Comparison of ENCODE assay signal across 10 mouse cellular contexts in the genomic region with DNA sequence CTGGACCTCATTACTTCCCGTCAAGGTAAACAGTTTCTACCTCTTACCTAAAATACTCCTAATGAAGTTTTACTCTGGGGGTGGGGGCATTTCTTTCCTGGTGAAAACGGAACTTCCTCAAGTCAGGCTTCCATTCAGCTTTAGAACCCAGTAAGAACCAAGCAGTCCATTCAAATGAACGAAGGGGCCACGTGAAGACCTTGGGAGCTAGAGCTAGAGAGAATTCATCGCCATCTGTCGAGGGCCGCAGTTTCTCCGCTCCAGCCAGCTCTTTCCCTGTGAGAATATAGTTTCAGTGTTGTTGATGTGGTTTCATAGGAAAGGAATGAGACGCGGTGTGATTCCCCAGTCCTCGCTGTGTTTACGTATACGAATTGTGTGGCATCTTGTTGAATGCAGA. TPM values are rescaled to one million over a fixed set of nuclear protein-coding genes. Genes with fewer than 3 reads are reported as not detected.
DNase-seq lines count a peak whose midpoint lies in the region; ATAC-seq lines count a peak whose summit lies in the region.
"Had no signal": no experiment of that assay in that cellular context is flagged by ENCODE, and none has a peak within 500 bp of the region (broad histone marks: within the 10 kb centered on the region; RNA-seq: fewer than 3 reads in every experiment).

No protein-coding gene starts in this region.

- intact Hi-C loops in heart, postnatal 36 days (cut with DNase I), result no loop called here

- H3K4me1 ChIP-seq in heart, embryonic 14.5 days (ENCODE audit: control insufficient read depth in 2 of 2, insufficient read depth in 2 of 2, low read length in 2 of 2), result peaks cover 0 to 7% of the 10 kb centered on the region in 2 experiments; a peak in 2 of 4 replicates
- peaks cover 7% of the 10 kb centered on the region for H3K4me1 ChIP-seq in embryonic facial prominence, embryonic 10.5 days
- H3K4me1 ChIP-seq in hindbrain, embryonic 15.5 days (replicated peaks), result peaks cover 5% of the 10 kb centered on the region; the same call in 1 of the 2 replicates
- peaks cover 8% of the 10 kb centered on the region; the same call in 1 of the 2 replicates for H3K4me1 ChIP-seq in midbrain, embryonic 13.5 days (replicated peaks)

- H3K9ac ChIP-seq in heart, embryonic 14.5 days (ENCODE audit: low read length), result peak overlapping the region; percentile 27
- H3K9ac ChIP-seq in hindbrain, embryonic 15.5 days, result no peak overlapping the region
- no peak overlapping the region for H3K9ac ChIP-seq in midbrain, embryonic 13.5 days (replicated peaks)

- H3K4me2 ChIP-seq in heart, embryonic 14.5 days (ENCODE audit: low read length), result peak overlapping the region; percentile 66
- peak overlapping the region; percentile 48 for H3K4me2 ChIP-seq in hindbrain, embryonic 15.5 days
- peak overlapping the region; percentile 41 for H3K4me2 ChIP-seq in midbrain, embryonic 13.5 days (replicated peaks)

- no peak for DNase-seq in heart, postnatal 36 days
- DNase-seq in embryonic facial prominence, embryonic 10.5 days (ENCODE audit: low spot score), result no peak
- DNase-seq in yolk sac, embryonic 10.5 days (ENCODE audit: low spot score), result no peak
- DNase-seq in gastrocnemius, postnatal 25 days, result no peak
- DNase-seq in cerebellum, adult 11-12 months, result no peak

- H3K9me3 ChIP-seq in heart, embryonic 14.5 days (ENCODE audit: control insufficient read depth, low read length), result no peaks in the 10 kb centered on the region
- no peaks in the 10 kb centered on the region for H3K9me3 ChIP-seq in embryonic facial prominence, embryonic 10.5 days
- no peaks in the 10 kb centered on the region for H3K9me3 ChIP-seq in hindbrain, embryonic 15.5 days
- no peaks in the 10 kb centered on the region for H3K9me3 ChIP-seq in midbrain, embryonic 13.5 days

- H3K27ac ChIP-seq in heart, embryonic 14.5 days (replicated peaks in 1 of 2; ENCODE audit: control insufficient read depth in 1 of 2, insufficient read depth in 1 of 2, low read depth in 2 of 2, low read length in 2 of 2), result no peak overlapping the region
- no peak overlapping the region for H3K27ac ChIP-seq in embryonic facial prominence, embryonic 10.5 days (replicated peaks)
- H3K27ac ChIP-seq in hindbrain, embryonic 15.5 days (replicated peaks), result no peak overlapping the region
- no peak overlapping the region for H3K27ac ChIP-seq in midbrain, embryonic 13.5 days

- H3K4me3 ChIP-seq in heart, embryonic 14.5 days (ENCODE audit: control insufficient read depth in 1 of 2, insufficient read depth in 1 of 2, low read depth in 1 of 2, low read length in 2 of 2), result peak overlapping the region; percentile 33 to 43
- peak overlapping the region; percentile 43 for H3K4me3 ChIP-seq in embryonic facial prominence, embryonic 10.5 days
- H3K4me3 ChIP-seq in hindbrain, embryonic 15.5 days, result no peak overlapping the region
- no peak overlapping the region for H3K4me3 ChIP-seq in midbrain, embryonic 13.5 days (replicated peaks)

- ATAC-seq in heart, embryonic 14.5 days (ENCODE audit: insufficient number of reproducible peaks, insufficient read depth, low FRiP score, low read depth), result no peak
- no peak for ATAC-seq in hindbrain, embryonic 15.5 days (ENCODE audit: low FRiP score, low read depth)
- ATAC-seq in midbrain, embryonic 13.5 days, result no peak

- H3K27me3 ChIP-seq in heart, embryonic 14.5 days (ENCODE audit: control insufficient read depth, insufficient read depth, low read length), result no peaks in the 10 kb centered on the region
- peaks cover 21% of the 10 kb centered on the region for H3K27me3 ChIP-seq in embryonic facial prominence, embryonic 10.5 days (replicated peaks; ENCODE audit: low read depth, poor library complexity, severe bottlenecking)
- no peaks in the 10 kb centered on the region for H3K27me3 ChIP-seq in hindbrain, embryonic 15.5 days
- H3K27me3 ChIP-seq in midbrain, embryonic 13.5 days, result peaks cover 5% of the 10 kb centered on the region; the same call in 1 of the 2 replicates

- 41% methylated on average over 13 of the region's 13 CpGs for WGBS in heart, embryonic 14.5 days
- WGBS in embryonic facial prominence, embryonic 10.5 days, result 48% methylated on average over 13 of the region's 13 CpGs
- 50% methylated on average over 13 of the region's 13 CpGs for WGBS in hindbrain, embryonic 15.5 days
- WGBS in midbrain, embryonic 13.5 days, result 51% methylated on average over 13 of the region's 13 CpGs

- H3K36me3 ChIP-seq in heart, embryonic 14.5 days (ENCODE audit: control insufficient read depth, insufficient read depth, low read length), result no peaks in the 10 kb centered on the region
- no peaks in the 10 kb centered on the region for H3K36me3 ChIP-seq in embryonic facial prominence, embryonic 10.5 days (replicated peaks)
- H3K36me3 ChIP-seq in hindbrain, embryonic 15.5 days, result no peaks in the 10 kb centered on the region
- no peaks in the 10 kb centered on the region for H3K36me3 ChIP-seq in midbrain, embryonic 13.5 days

RNA-seq across cellular contexts. Expression of a gene that starts 12.0 kb away (rescaled TPM):
- polyA plus RNA-seq in heart, embryonic 14.5 days (2014; fragmentation: Nextera tagmentation; extraction: Ambion mirVana), result 0.26 and 0.30 TPM in 2 replicates
- under 1 TPM; 0.14 to 0.17 TPM for total RNA-seq in heart, postnatal 36 days (2021)
- 0.12 and 0.13 TPM in 2 replicates for polyA plus RNA-seq in embryonic facial prominence, embryonic 10.5 days (2016; fragmentation: Nextera tagmentation; extraction: Ambion mirVana)
- 0.13 and 0.16 TPM in 2 replicates for polyA plus RNA-seq in hindbrain, embryonic 15.5 days (2015; fragmentation: Nextera tagmentation; extraction: Ambion mirVana)
- polyA plus RNA-seq in midbrain, embryonic 13.5 days (2015; fragmentation: Nextera tagmentation; extraction: Ambion mirVana), result 0.05 TPM in 1 of 2 replicates, not detected in the other
- total RNA-seq in gastrocnemius, postnatal 25 days (2021), result not detected
- total RNA-seq: CH12.LX; hematopoietic stem cell, adult 5-6 weeks had no signal

RNA-seq across cellular contexts. Expression of a gene that starts 36.8 kb away (rescaled TPM):
- polyA plus RNA-seq in heart, embryonic 14.5 days (2014; fragmentation: Nextera tagmentation; extraction: Ambion mirVana), result 7.0 and 8.5 TPM in 2 replicates
- 1 to 10 TPM; 5.4 TPM for total RNA-seq in heart, postnatal 36 days (2021)
- polyA plus RNA-seq in embryonic facial prominence, embryonic 10.5 days (2016; fragmentation: Nextera tagmentation; extraction: Ambion mirVana), result 16.6 and 16.7 TPM in 2 replicates
- polyA plus RNA-seq in hindbrain, embryonic 15.5 days (2015; fragmentation: Nextera tagmentation; extraction: Ambion mirVana), result 9.1 and 10.0 TPM in 2 replicates
- 12.3 and 13.8 TPM in 2 replicates for polyA plus RNA-seq in midbrain, embryonic 13.5 days (2015; fragmentation: Nextera tagmentation; extraction: Ambion mirVana)
- total RNA-seq in gastrocnemius, postnatal 25 days (2021), result 1 to 10 TPM; 4.8 to 5.4 TPM

RNA-seq across cellular contexts. Expression of a gene that starts 47.4 kb away (rescaled TPM):
- polyA plus RNA-seq in heart, embryonic 14.5 days (2014; fragmentation: Nextera tagmentation; extraction: Ambion mirVana), result 9.4 and 9.8 TPM in 2 replicates
- 1 to 10 TPM; 3.8 to 4.0 TPM for total RNA-seq in heart, postnatal 36 days (2021)
- polyA plus RNA-seq in embryonic facial prominence, embryonic 10.5 days (2016; fragmentation: Nextera tagmentation; extraction: Ambion mirVana), result 6.4 and 7.3 TPM in 2 replicates
- 24.6 and 25.4 TPM in 2 replicates for polyA plus RNA-seq in hindbrain, embryonic 15.5 days (2015; fragmentation: Nextera tagmentation; extraction: Ambion mirVana)
- 15.7 and 16.9 TPM in 2 replicates for polyA plus RNA-seq in midbrain, embryonic 13.5 days (2015; fragmentation: Nextera tagmentation; extraction: Ambion mirVana)
- 1 to 10 TPM; 1.9 to 2.6 TPM for total RNA-seq in gastrocnemius, postnatal 25 days (2021)

Comparison
In these comparisons a context has a peak if more than half of its experiments do, and no peak if none do; other contexts are left out.
1. H3K4me3 ChIP-seq: peak in heart, embryonic 14.5 days (2 of 2) and embryonic facial prominence, embryonic 10.5 days (single experiment); none in hindbrain, embryonic 15.5 days (single experiment) and midbrain, embryonic 13.5 days (single experiment).
2. Peak in every context shown above with its lines, with median percentiles within 50 percentile points of each other: H3K4me2 ChIP-seq.